Mouse (Mus musculus) sigmoid colon, adult 10 weeks (tissue): ENCODE measurements around the gene Ifitm5. TPM values are rescaled to one million over a fixed set of nuclear protein-coding genes. Genes with fewer than 3 reads are reported as not detected.

ENCODE experiments used
- polyA plus RNA-seq: library from polyadenylated mRNA; stranded (reverse); fragments of 350-450 nt; fragmentation: Illumina TruSeq; extraction: RNeasy Lipid Tissue Mini Kit (QIAGEN cat#74804); gene quantifications from one replicate; pipeline ENCODE4 v1.2.3, GENCODE M21; 2014; ENCODE audit warnings: low read depth, low replicate concordance

Ifitm5 gene
- not detected for polyA plus RNA-seq

GRCm38 (mm10) chr7:140949824-140950530, at the start of gene Ifitm5:
Ifitm5 (minus strand) TSS chr7:140950291.

GRCm38 (mm10) chr7:140966921-140967320, 16.8 kb upstream of the Ifitm5 start, which contains the start of gene Ifitm1:
Ifitm1 (plus strand) TSS chr7:140967221.

GRCm38 (mm10) chr7:140955758-140956555, 5.9 kb upstream of the Ifitm5 start, which contains the start of the genes Gm45717 and Ifitm2:
Gm45717 (minus strand) TSS chr7:140955937.
Ifitm2 (minus strand) TSS chr7:140955987.

GRCm38 (mm10) chr7:140941222-140942051, 8.7 kb downstream of the Ifitm5 start, which contains the start of gene Pgghg:
Pgghg (plus strand) TSS chr7:140941391.

GRCm38 (mm10) chr7:140920418-140921029, 29.6 kb downstream of the Ifitm5 start, which contains the start of gene Nlrp6:
Nlrp6 (plus strand) TSS chr7:140920902.

GRCm38 (mm10) chr7:140900220-140900619, 49.9 kb downstream of the Ifitm5 start, which contains the start of gene Cox8b:
Cox8b (minus strand) TSS chr7:140900446.

Other genes starting within 250 kb of the Ifitm5 start
- gene Cyp2e1, start 186.6 kb downstream of the Ifitm5 start, polyA plus RNA-seq: 26.0 TPM
- not detected for gene Syce1, start 162.4 kb downstream of the Ifitm5 start, polyA plus RNA-seq
- 1.5 TPM for gene Zfp941, start 128.1 kb downstream of the Ifitm5 start, polyA plus RNA-seq
- 11.3 TPM for gene Urah, start 115.3 kb downstream of the Ifitm5 start, polyA plus RNA-seq
- not detected for gene Scgb1c1, start 104.7 kb downstream of the Ifitm5 start, polyA plus RNA-seq
- gene Odf3, start 102.5 kb downstream of the Ifitm5 start, polyA plus RNA-seq: not detected
- gene Gm45785, start 94.0 kb downstream of the Ifitm5 start, polyA plus RNA-seq: not detected
- gene Ric8a, start 93.3 kb downstream of the Ifitm5 start, polyA plus RNA-seq: 6.9 TPM
- gene Bet1l, start 92.7 kb downstream of the Ifitm5 start, polyA plus RNA-seq: 3.0 TPM
- 117 TPM for gene Psmd13, start 68.3 kb downstream of the Ifitm5 start, polyA plus RNA-seq
- gene Sirt3, start 68.0 kb downstream of the Ifitm5 start, polyA plus RNA-seq: 8.5 TPM
- not detected for gene Cox8b, start 49.8 kb downstream of the Ifitm5 start, polyA plus RNA-seq
- 26.6 TPM for gene Nlrp6, start 29.4 kb downstream of the Ifitm5 start, polyA plus RNA-seq
- 0.82 TPM for gene Pgghg, start 8.9 kb downstream of the Ifitm5 start, polyA plus RNA-seq
- gene Gm45717, start 5.6 kb upstream of the Ifitm5 start, polyA plus RNA-seq: not detected
- 56.8 TPM for gene Ifitm2, start 5.7 kb upstream of the Ifitm5 start, polyA plus RNA-seq
- 9.0 TPM for gene Ifitm1, start 16.9 kb upstream of the Ifitm5 start, polyA plus RNA-seq
- 7.6 TPM for gene Ifitm3, start 60.5 kb upstream of the Ifitm5 start, polyA plus RNA-seq
- gene Ifitm6, start 67.6 kb upstream of the Ifitm5 start, polyA plus RNA-seq: 1.4 TPM
- not detected for gene Gm17387, start 78.8 kb upstream of the Ifitm5 start, polyA plus RNA-seq
- gene B4galnt4, start 110.8 kb upstream of the Ifitm5 start, polyA plus RNA-seq: 0.19 TPM
- 0.69 TPM for gene Pkp3, start 127.9 kb upstream of the Ifitm5 start, polyA plus RNA-seq
- gene Sigirr, start 150.3 kb upstream of the Ifitm5 start, polyA plus RNA-seq: 2.9 TPM
- 59.9 TPM for gene Ano9, start 167.5 kb upstream of the Ifitm5 start, polyA plus RNA-seq
- gene Ptdss2, start 172.1 kb upstream of the Ifitm5 start, polyA plus RNA-seq: 17.4 TPM
- 2.4 TPM for gene Rnh1, start 222.6 kb upstream of the Ifitm5 start, polyA plus RNA-seq
- 5.6 TPM for gene Hras, start 243.7 kb upstream of the Ifitm5 start, polyA plus RNA-seq
- 1.1 TPM for gene Lrrc56, start 243.9 kb upstream of the Ifitm5 start, polyA plus RNA-seq